Mouse (Mus musculus) bone marrow, adult 2 months (tissue): Measurements from ENCODE around the gene Parvb.

Experiments
- CTCF ChIP-seq: fragments of 200-500 bp; IDR thresholded peaks from 2 replicates; pipeline ENCODE4 v1.5.1; 2011; ENCODE audit warnings: low read length, control low read depth; ENCODE audit not compliant: control insufficient read depth, insufficient read depth
- POLR2A ChIP-seq: fragments of 200-500 bp; IDR thresholded peaks from 2 replicates; pipeline ENCODE4 v1.6.1; 2011; ENCODE audit warnings: low read depth, mild to moderate bottlenecking, control low read depth, low read length, borderline replicate concordance; ENCODE audit not compliant: control insufficient read depth

DNA sequence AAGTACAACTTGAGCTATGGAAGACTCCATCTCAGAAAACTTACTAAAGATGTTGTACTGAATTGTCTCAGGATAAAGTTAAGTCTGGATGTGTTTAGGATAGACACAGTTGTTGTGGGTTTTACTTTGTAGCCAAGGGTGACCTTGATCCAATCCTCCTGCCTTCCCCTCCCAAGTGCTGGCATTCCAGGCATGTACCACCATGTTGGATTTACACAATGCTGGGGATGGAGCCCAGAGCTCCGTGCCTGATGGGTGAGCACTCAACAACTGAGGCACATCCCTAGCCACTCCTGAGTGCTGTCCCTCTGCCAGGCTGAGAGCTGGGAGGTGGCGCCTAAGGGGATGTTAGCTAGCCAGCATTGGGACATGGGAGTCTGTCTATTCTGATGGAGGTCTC, 16.6 kb upstream of the Parvb start:
- TF ChIP-seq CTCF, result no peak
- TF ChIP-seq POLR2A, result no peak
